Mouse (Mus musculus) kidney, adult 2 months (tissue): ENCODE data around the gene Poldip2.
"Not testable (repeated sequence)": the region's sequence is repeated elsewhere in the genome, so short reads cannot be mapped to it uniquely, and the experiment has no call there.

ENCODE experiments used
- CTCF ChIP-seq: fragments of 200-500 bp; conservative IDR thresholded peaks from 2 replicates; pipeline ENCODE4 v1.5.1; 2011; ENCODE audit warnings: low read depth, mild to moderate bottlenecking, control low read depth, low read length, moderate library complexity, mixed read lengths; ENCODE audit not compliant: insufficient read depth, insufficient read length
- POLR2A ChIP-seq: fragments of 200-500 bp; IDR thresholded peaks from one replicate; pipeline ENCODE4 v1.6.1; 2011; ENCODE audit warnings: low read depth, low read length, control low read depth

DNA sequence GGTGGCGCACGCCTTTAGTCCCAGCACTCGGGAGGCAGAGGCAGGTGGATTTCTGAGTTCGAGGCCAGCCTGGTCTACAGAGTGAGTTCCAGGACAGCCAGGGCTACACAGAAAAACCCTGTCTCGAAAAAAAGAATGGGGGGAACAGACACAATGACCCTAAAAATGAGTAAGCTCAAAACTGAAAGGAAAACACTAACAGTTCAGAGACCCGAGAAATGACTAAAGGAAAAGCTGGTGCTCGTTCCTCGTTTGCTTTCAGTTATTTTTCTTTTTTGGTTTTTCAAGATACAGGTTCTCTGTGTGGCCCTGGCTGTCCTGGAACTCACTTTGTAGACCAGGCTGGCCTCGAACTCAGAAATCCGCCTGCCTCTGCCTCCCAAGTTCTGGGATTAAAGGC is 19.5 kb downstream of the Poldip2 start:
- TF ChIP-seq CTCF, POLR2A: not testable (repeated sequence)
